Mouse (Mus musculus) left cerebral cortex, postnatal 10 days (tissue): ENCODE measurements at regions not wholly inside any gene's neighbourhood (a gene's known extent, or its start where the extent isn't known, plus 50 kb on each side); places are given as distances from the start of the nearest gene placed in this dataset.
A peak's percentile ranks its signal among the peaks of the same experiment; 100 is the strongest.

Experiments used
- DNase-seq, 2 experiments: peaks; one replicate each; pipeline ENCODE4 v3.0.0; 2021 to 2022; ENCODE audit warnings: low spot score in 2 of 2, mixed read lengths in 1 of 2; ENCODE audit errors: extremely low spot score in 1 of 2
- intact Hi-C: fragments of 180-260 bp; cut with DNase I; formaldehyde crosslinking; loops from one replicate; pipeline ENCODE4 v1.15.1; 2025

- intact Hi-C loops: no loop called here
- no peak for DNase-seq
Measured at GRCm38 (mm10) chr1:168761095-168761494, 329.0 kb upstream of the Pbx1 start.

- intact Hi-C loops: no loop called here
Measured at GRCm38 (mm10) chr1:168760239-168760638, 328.2 kb upstream of the Pbx1 start.

GRCm38 (mm10) chr1:168758835-168759234 is 326.8 kb upstream of the Pbx1 start:
- no peak for DNase-seq
- intact Hi-C loops: no loop called here

More at GRCm38 (mm10) chr1:168760239-168760638, 328.2 kb upstream of the Pbx1 start:
- no peak for DNase-seq

- intact Hi-C loops: no loop called here
- no peak for DNase-seq
Measured at GRCm38 (mm10) chr1:168754196-168754595, 322.1 kb upstream of the Pbx1 start.

GRCm38 (mm10) chr1:168743435-168743834 is 311.4 kb upstream of the Pbx1 start:
- DNase-seq: no peak
- intact Hi-C loops: no loop called here

- intact Hi-C loops: no loop called here
- DNase-seq: no peak
Measured at GRCm38 (mm10) chr1:168738005-168738404, 305.9 kb upstream of the Pbx1 start.

GRCm38 (mm10) chr1:168737277-168737863 is 305.3 kb upstream of the Pbx1 start:
- intact Hi-C loops: no loop called here
- DNase-seq: no peak

- intact Hi-C loops: no loop called here
- DNase-seq: no peak
Measured at GRCm38 (mm10) chr1:168733066-168733465, 301.0 kb upstream of the Pbx1 start.

- DNase-seq: no peak
- intact Hi-C loops: no loop called here
Measured at GRCm38 (mm10) chr1:168709836-168710235, 277.8 kb upstream of the Pbx1 start.

GRCm38 (mm10) chr1:168709017-168709681 is 277.1 kb upstream of the Pbx1 start:
- intact Hi-C loops: no loop called here
- DNase-seq: no peak

GRCm38 (mm10) chr1:168708161-168708865 is 276.2 kb upstream of the Pbx1 start:
- intact Hi-C loops: no loop called here
- DNase-seq: no peak

- intact Hi-C loops: no loop called here
- DNase-seq: no peak
Measured at GRCm38 (mm10) chr1:168697386-168697785, 265.3 kb upstream of the Pbx1 start.

GRCm38 (mm10) chr1:168686821-168687220 is 254.8 kb upstream of the Pbx1 start:
- peak in 1 of 2 experiments; percentile 45 for DNase-seq
- intact Hi-C loops: no loop called here

- intact Hi-C loops: no loop called here
- no peak for DNase-seq
Measured at GRCm38 (mm10) chr1:168685147-168685546, 253.1 kb upstream of the Pbx1 start.

GRCm38 (mm10) chr1:168681685-168682491 is 249.8 kb upstream of the Pbx1 start:
- intact Hi-C loops: no loop called here
- no peak for DNase-seq

- intact Hi-C loops: no loop called here
- no peak for DNase-seq
Measured at GRCm38 (mm10) chr1:168680674-168681073, 248.6 kb upstream of the Pbx1 start.

GRCm38 (mm10) chr1:168676418-168677413 is 244.6 kb upstream of the Pbx1 start:
- intact Hi-C loops: no loop called here
- DNase-seq: peak in 1 of 2 experiments; percentile 40

GRCm38 (mm10) chr1:168675741-168676140 is 243.7 kb upstream of the Pbx1 start:
- intact Hi-C loops: no loop called here
- DNase-seq: no peak
